Mouse (Mus musculus) ES-Bruce4 (cell line): Measurements from ENCODE around the gene Gm47289.

Source experiments
- CTCF ChIP-seq: IDR thresholded peaks from one replicate; pipeline ENCODE4 v1.8.1; 2011; ENCODE audit warnings: low read depth, low read length
- POLR2A ChIP-seq: IDR thresholded peaks from one replicate; pipeline ENCODE4 v1.8.1; 2011; ENCODE audit warnings: low read length; ENCODE audit not compliant: insufficient read depth

DNA sequence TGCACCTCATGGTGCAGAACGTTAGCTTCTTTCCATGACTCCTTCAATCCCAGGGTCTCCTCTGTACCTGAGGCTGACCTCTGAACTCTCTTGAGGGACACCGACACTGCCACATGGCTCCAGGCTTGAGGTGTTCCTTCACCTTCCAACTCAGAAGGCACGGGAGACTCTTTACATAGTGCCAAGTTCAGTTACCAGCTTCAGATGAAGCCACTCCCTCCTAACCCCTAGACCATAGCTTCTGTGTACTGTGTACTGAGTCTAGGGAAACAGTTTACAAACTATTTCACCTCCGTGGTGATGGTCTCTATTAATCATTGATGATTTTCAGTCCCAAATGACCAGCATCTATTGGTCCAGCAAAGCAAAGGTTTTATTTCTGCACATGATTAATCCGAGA, 42.7 kb downstream of the Gm47289 start:
- TF ChIP-seq POLR2A = no peak
- no peak for TF ChIP-seq CTCF
